Mouse (Mus musculus) hindbrain, embryonic 15.5 days (tissue): ENCODE measurements around the gene Pspc1. TPM values are rescaled to one million over a fixed set of nuclear protein-coding genes. Genes with fewer than 3 reads are reported as not detected.
"Not testable (repeated sequence)": the region's sequence is repeated elsewhere in the genome, so short reads cannot be mapped to it uniquely, and the experiment has no call there.

Experiments
- ATAC-seq: fragments of 200-750 bp; cut with Nextera tagmentation; 2 replicates; pipeline ENCODE4 v1.8.0; 2017; ENCODE audit warnings: low read depth, moderate number of reproducible peaks, moderate TSS enrichment; ENCODE audit not compliant: low FRiP score
- H3K27ac ChIP-seq: fragments of 300-500 bp; sonication (generic); replicated peaks from 2 replicates; pipeline ENCODE4 v1.5.1; 2015; ENCODE audit warnings: mild to moderate bottlenecking, inconsistent platforms
- H3K27me3 ChIP-seq: fragments of 300-500 bp; sonication (generic); 2 replicates; pipeline ENCODE4 v1.6.1; 2015; ENCODE audit warnings: control low read depth, inconsistent platforms
- H3K36me3 ChIP-seq: fragments of 300-500 bp; sonication (generic); 2 replicates; pipeline ENCODE4 v1.6.1; 2015; ENCODE audit warnings: control low read depth, inconsistent platforms
- H3K4me1 ChIP-seq: fragments of 300-500 bp; sonication (generic); replicated peaks from 2 replicates; pipeline ENCODE4 v1.6.1; 2015; ENCODE audit warnings: control low read depth, inconsistent platforms
- H3K4me2 ChIP-seq: fragments of 300-500 bp; sonication (generic); 2 replicates; pipeline ENCODE4 v1.6.1; 2015; ENCODE audit warnings: moderate library complexity, mild to moderate bottlenecking, inconsistent platforms
- H3K4me3 ChIP-seq: fragments of 300-500 bp; sonication (generic); 2 replicates; pipeline ENCODE4 v1.5.1; 2015; ENCODE audit warnings: mild to moderate bottlenecking, inconsistent platforms
- H3K9ac ChIP-seq: fragments of 300-500 bp; sonication (generic); 2 replicates; pipeline ENCODE4 v1.6.1; 2015; ENCODE audit warnings: inconsistent platforms
- H3K9me3 ChIP-seq: fragments of 300-500 bp; sonication (generic); 2 replicates; pipeline ENCODE4 v1.6.1; 2016; ENCODE audit warnings: control low read depth, inconsistent platforms
- WGBS: fragments of 180-500 bp; shearing (Covaris S2); methylation state at CpG from one replicate; pipeline ENCODE4 v1.1.7; 2015; 5-methylcytosine and 5-hydroxymethylcytosine counted together
- polyA plus RNA-seq: library from polyadenylated mRNA; unstranded; fragments of >200 nt; fragmentation: Nextera tagmentation; extraction: Ambion mirVana; gene quantifications from 2 replicates; pipeline ENCODE4 v1.2.1, GENCODE M21; 2015

Pspc1 gene
- 35.3 and 38.9 TPM in 2 replicates for polyA plus RNA-seq

GRCm38 (mm10) chr14:56778200-56778932 lies at the start of gene Pspc1:
TSS of gene Pspc1 (minus strand) at chr14:56778316.
- ATAC-seq = peak; percentile 98
- H3K27ac ChIP-seq = peak within 1 kb of the TSS; percentile 96
- H3K9me3 ChIP-seq = no peaks in the 10 kb centered on the region
- H3K4me2 ChIP-seq = peak within 1 kb of the TSS; percentile 64
- peak within 1 kb of the TSS; percentile 87 for H3K9ac ChIP-seq
- H3K4me3 ChIP-seq = peak within 1 kb of the TSS; percentile 77
- under 1% methylated on average over 36 of the region's 36 CpGs for WGBS
- no peaks in the 10 kb centered on the region for H3K36me3 ChIP-seq
- H3K27me3 ChIP-seq = no peaks in the 10 kb centered on the region
- peaks cover 34% of the 10 kb centered on the region for H3K4me1 ChIP-seq

GRCm38 (mm10) chr14:56824562-56824961 lies 46.4 kb upstream of the Pspc1 start:
- no peaks in the 10 kb centered on the region for H3K4me1 ChIP-seq

DNA sequence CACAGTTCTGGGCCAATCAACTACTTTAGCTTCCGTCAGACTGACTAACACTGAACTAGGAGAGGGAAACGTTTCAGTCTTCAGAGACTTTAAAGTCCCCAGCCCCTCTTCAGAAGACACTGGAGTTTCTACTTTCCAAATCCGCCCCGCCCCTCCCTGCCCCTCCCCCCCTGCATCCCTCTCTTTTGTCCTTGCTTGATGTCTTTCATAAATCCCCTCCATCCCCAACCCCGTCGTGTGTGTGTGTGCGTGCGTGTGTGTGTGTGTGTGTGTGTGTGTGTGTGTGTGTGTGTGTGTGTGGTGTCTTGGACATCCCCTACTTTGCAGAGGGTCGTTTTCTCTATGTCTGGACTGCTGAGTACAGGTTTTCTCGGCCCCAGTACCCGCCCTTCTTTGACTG lies 39.5 kb upstream of the Pspc1 start:
- Histone ChIP-seq H3K4me3 (no peak overlapping the region), H3K27ac (no peak overlapping the region), H3K4me2 (0 out of 2 replicates have a peak overlapping the region, but pooled peaks have one; percentile 11), H3K36me3 (no peaks in the 10 kb centered on the region), H3K9ac (no peak overlapping the region), H3K9me3 (no peaks in the 10 kb centered on the region; the same call in 1 of the 2 replicates), H3K27me3 (no peaks in the 10 kb centered on the region), H3K4me1 (peaks cover 8% of the 10 kb centered on the region)
- ATAC-seq = no peak
- WGBS = 12% methylated on average over 11 of the region's 11 CpGs

More at GRCm38 (mm10) chr14:56824562-56824961, 46.4 kb upstream of the Pspc1 start:
- no peak overlapping the region for H3K27ac ChIP-seq
- no peaks in the 10 kb centered on the region for H3K27me3 ChIP-seq
- no peak overlapping the region for H3K4me2 ChIP-seq
- H3K9ac ChIP-seq = no peak overlapping the region
- no peaks in the 10 kb centered on the region for H3K36me3 ChIP-seq
- H3K9me3 ChIP-seq = no peaks in the 10 kb centered on the region; the same call in 1 of the 2 replicates
- no peak overlapping the region for H3K4me3 ChIP-seq
- no peak for ATAC-seq

DNA sequence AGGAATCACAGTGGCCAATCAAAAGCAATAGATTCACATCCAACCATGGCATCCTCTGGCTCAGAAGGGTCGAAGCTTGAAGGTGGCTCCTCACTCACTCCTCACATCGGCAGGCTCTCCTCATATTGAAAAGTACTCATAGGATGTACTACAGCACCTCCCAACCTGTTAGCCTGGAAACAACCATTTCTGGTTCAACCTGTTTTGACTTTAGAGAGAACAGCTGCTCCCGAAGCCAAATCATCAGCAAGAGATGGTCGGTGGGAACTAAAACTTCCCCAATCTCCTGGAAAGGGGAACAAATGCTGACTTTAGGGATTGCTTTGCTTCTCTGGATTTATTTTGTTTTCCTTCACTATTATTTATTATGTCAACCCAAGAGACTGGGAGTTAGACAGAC lies 39.0 kb upstream of the Pspc1 start:
- Histone ChIP-seq H3K27me3 (no peaks in the 10 kb centered on the region), H3K36me3 (no peaks in the 10 kb centered on the region), H3K4me3 (no peak overlapping the region), H3K9me3 (no peaks in the 10 kb centered on the region; the same call in 1 of the 2 replicates), H3K27ac (no peak overlapping the region), H3K4me1 (peaks cover 8% of the 10 kb centered on the region), H3K4me2 (no peak overlapping the region), H3K9ac (no peak overlapping the region)
- 85% methylated on average over 4 of the region's 4 CpGs for WGBS
- no peak for ATAC-seq

GRCm38 (mm10) chr14:56816541-56816940 lies 38.4 kb upstream of the Pspc1 start:
- H3K4me2 ChIP-seq = no peak overlapping the region
- no peak overlapping the region for H3K4me3 ChIP-seq
- no peak overlapping the region for H3K9ac ChIP-seq
- no peaks in the 10 kb centered on the region for H3K27me3 ChIP-seq
- 92% methylated on average over 4 of the region's 4 CpGs for WGBS
- no peak for ATAC-seq
- peaks cover 8% of the 10 kb centered on the region for H3K4me1 ChIP-seq
- no peak overlapping the region for H3K27ac ChIP-seq
- no peaks in the 10 kb centered on the region for H3K9me3 ChIP-seq
- H3K36me3 ChIP-seq = no peaks in the 10 kb centered on the region

DNA sequence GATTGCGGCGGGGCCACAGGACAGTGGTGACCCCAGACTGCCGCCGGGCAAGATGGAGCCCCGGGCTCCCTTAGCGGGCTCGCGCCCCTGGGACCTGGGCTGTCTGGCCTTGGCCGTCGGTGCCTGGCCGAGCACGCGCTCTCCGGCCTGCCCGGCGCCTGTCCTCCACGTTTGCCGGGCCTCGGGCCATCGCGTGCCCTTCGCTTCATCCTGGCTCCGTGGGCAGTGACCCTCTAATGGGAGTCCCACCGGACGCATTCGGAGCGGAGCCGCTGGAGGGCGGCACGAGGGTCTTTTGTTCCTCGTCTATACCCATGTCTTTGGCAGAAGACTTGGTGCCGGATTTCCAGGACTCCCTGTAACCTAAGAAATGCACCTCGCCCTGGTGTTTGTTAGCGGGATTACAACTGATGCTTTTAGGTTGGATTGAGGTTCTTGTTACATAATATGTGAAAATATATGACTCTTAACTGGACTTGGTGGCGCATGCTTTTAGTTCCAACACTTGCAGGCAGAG lies 34.5 kb upstream of the Pspc1 start:
- ATAC-seq = peak; percentile 29
- peak overlapping the region; percentile 71 for H3K9ac ChIP-seq
- H3K4me2 ChIP-seq = peak overlapping the region; percentile 73
- peak overlapping the region; percentile 69 for H3K4me3 ChIP-seq
- no peaks in the 10 kb centered on the region for H3K27me3 ChIP-seq
- peak overlapping the region; percentile 94 for H3K27ac ChIP-seq
- peaks cover 32% of the 10 kb centered on the region for H3K4me1 ChIP-seq
- no peaks in the 10 kb centered on the region for H3K9me3 ChIP-seq
- no peaks in the 10 kb centered on the region for H3K36me3 ChIP-seq
- 1% methylated on average over 35 of the region's 35 CpGs for WGBS

DNA sequence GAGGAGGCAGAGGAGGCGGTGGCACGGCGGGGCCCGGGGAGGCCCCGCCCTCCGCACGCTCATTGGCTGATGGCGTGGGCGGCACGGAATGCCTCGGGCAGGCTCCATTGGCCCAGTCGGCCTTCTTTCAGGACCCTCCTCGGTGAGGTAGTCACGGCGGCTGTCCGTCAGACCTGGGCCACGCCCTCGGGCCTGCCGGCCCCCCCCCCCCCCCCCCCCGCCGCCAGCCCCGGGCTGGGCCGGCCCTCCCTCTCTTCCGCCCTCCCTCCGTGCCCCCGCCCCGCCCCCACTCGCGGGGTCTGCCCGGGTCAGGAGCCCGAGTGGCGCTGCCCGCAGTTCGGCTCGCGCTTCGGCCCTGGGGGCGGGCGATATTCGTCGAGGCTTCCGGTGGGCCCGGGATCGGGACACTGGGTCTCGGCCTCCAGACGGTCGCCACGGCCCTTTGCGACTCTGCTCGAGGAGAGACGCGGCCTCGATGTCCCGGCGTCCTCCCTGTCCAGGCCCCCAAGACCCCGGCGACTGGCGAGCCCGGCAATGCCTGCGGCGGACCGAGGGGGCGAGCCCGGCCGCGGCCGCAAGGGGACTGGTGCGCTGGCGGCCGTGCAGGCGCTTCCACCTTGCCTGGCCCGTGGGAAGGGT lies 33.7 kb upstream of the Pspc1 start, which contains the start of gene Zmym5:
Zmym5 (minus strand) TSS at position 16 of the 639 bp plus-strand sequence.
- not testable (repeated sequence) for H3K27me3 ChIP-seq, H3K9me3 ChIP-seq, H3K36me3 ChIP-seq
- peaks cover 32% of the 10 kb centered on the region for H3K4me1 ChIP-seq
- under 1% methylated on average over 41 of the region's 72 CpGs for WGBS
- H3K27ac ChIP-seq = peak within 1 kb of the TSS; percentile 94
- H3K4me2 ChIP-seq = peak within 1 kb of the TSS; percentile 73
- peak; percentile 99 for ATAC-seq
- H3K4me3 ChIP-seq = peak within 1 kb of the TSS; percentile 76
- peak within 1 kb of the TSS; percentile 72 for H3K9ac ChIP-seq

- not testable (repeated sequence) for H3K9me3 ChIP-seq, H3K36me3 ChIP-seq, ATAC-seq, H3K27me3 ChIP-seq
- Histone ChIP-seq H3K4me3 (peak overlapping the region; percentile 76), H3K4me2 (peak overlapping the region; percentile 55), H3K9ac (peak overlapping the region; percentile 72), H3K27ac (peak overlapping the region; percentile 90), H3K4me1 (peaks cover 32% of the 10 kb centered on the region)
- WGBS = 2% methylated on average over 40 of the region's 86 CpGs
Observed at GRCm38 (mm10) chr14:56810781-56811690, 32.9 kb upstream of the Pspc1 start.

GRCm38 (mm10) chr14:56793243-56793642 lies 15.1 kb upstream of the Pspc1 start:
- no peak overlapping the region for H3K27ac ChIP-seq

GRCm38 (mm10) chr14:56784575-56784974 lies 6.5 kb upstream of the Pspc1 start:
- H3K27ac ChIP-seq = no peak overlapping the region
- no peaks in the 10 kb centered on the region for H3K36me3 ChIP-seq
- no peaks in the 10 kb centered on the region for H3K4me1 ChIP-seq
- H3K4me3 ChIP-seq = no peak overlapping the region
- ATAC-seq = no peak
- no peaks in the 10 kb centered on the region for H3K9me3 ChIP-seq
- no peak overlapping the region for H3K4me2 ChIP-seq
- H3K27me3 ChIP-seq = no peaks in the 10 kb centered on the region
- 81% methylated on average over 1 of the region's 1 CpGs for WGBS
- H3K9ac ChIP-seq = no peak overlapping the region

More at GRCm38 (mm10) chr14:56793243-56793642, 15.1 kb upstream of the Pspc1 start:
- Histone ChIP-seq H3K36me3 (peaks cover 37% of the 10 kb centered on the region), H3K4me3 (no peak overlapping the region), H3K27me3 (no peaks in the 10 kb centered on the region), H3K9me3 (no peaks in the 10 kb centered on the region), H3K4me2 (no peak overlapping the region), H3K9ac (no peak overlapping the region), H3K4me1 (no peaks in the 10 kb centered on the region)
- 45% methylated on average over 2 of the region's 2 CpGs for WGBS
- no peak for ATAC-seq

GRCm38 (mm10) chr14:56778933-56779300 lies 801 bp upstream of the Pspc1 start:
- H3K36me3 ChIP-seq = no peaks in the 10 kb centered on the region
- H3K4me3 ChIP-seq = peak overlapping the region; percentile 77
- 42% methylated on average over 3 of the region's 3 CpGs for WGBS
- peak overlapping the region; percentile 96 for H3K27ac ChIP-seq
- peak overlapping the region; percentile 64 for H3K4me2 ChIP-seq
- no peaks in the 10 kb centered on the region for H3K9me3 ChIP-seq
- peak overlapping the region; percentile 41 for H3K9ac ChIP-seq
- H3K4me1 ChIP-seq = peaks cover 30% of the 10 kb centered on the region
- peak; percentile 6; the same call in 1 of the 2 replicates for ATAC-seq
- no peaks in the 10 kb centered on the region for H3K27me3 ChIP-seq
